Mouse (Mus musculus) forebrain, embryonic 10.5 days (tissue): ENCODE measurements around the gene Vmn1r76. TPM values are rescaled to one million over a fixed set of nuclear protein-coding genes. Genes with fewer than 3 reads are reported as not detected.

Experiments used
- DNase-seq: peaks from one replicate; pipeline ENCODE4 v3.0.0-alpha.2; 2017; ENCODE audit warnings: low spot score; ENCODE audit errors: extremely low spot score
- H3K27ac ChIP-seq: fragments of 300-500 bp; sonication (generic); 2 replicates; pipeline ENCODE4 v1.5.1; 2016; ENCODE audit warnings: mild to moderate bottlenecking
- H3K27me3 ChIP-seq: fragments of 300-500 bp; sonication (generic); 2 replicates; pipeline ENCODE4 v1.6.1; 2016; ENCODE audit warnings: mild to moderate bottlenecking; ENCODE audit not compliant: poor library complexity, severe bottlenecking
- H3K36me3 ChIP-seq: fragments of 300-500 bp; sonication (generic); replicated peaks from 2 replicates; pipeline ENCODE4 v1.6.1; 2016; ENCODE audit warnings: mild to moderate bottlenecking, moderate library complexity
- H3K4me1 ChIP-seq: fragments of 300-500 bp; sonication (generic); 2 replicates; pipeline ENCODE4 v1.6.1; 2016
- H3K4me3 ChIP-seq: fragments of 300-500 bp; sonication (generic); 2 replicates; pipeline ENCODE4 v1.5.1; 2016; ENCODE audit warnings: mild to moderate bottlenecking, moderate library complexity
- H3K9me3 ChIP-seq: fragments of 300-500 bp; sonication (generic); 2 replicates; pipeline ENCODE4 v1.6.1; 2016; ENCODE audit warnings: mild to moderate bottlenecking, moderate library complexity
- whole genome bisulfite sequencing: fragments of 180-500 bp; shearing (Covaris S2); methylation state at CpG from one replicate; pipeline ENCODE4 v1.1.7; 2016; 5-methylcytosine and 5-hydroxymethylcytosine counted together
- polyA plus RNA-seq: library from polyadenylated mRNA; unstranded; fragments of >200 nt; fragmentation: Nextera tagmentation; extraction: Ambion mirVana; gene quantifications from 2 replicates; pipeline ENCODE4 v1.2.1, GENCODE M21; 2016

The Vmn1r76 gene
- polyA plus RNA-seq, result not detected in 2 replicates

- DNase-seq, result no peak
- Histone ChIP-seq H3K4me1 (no peaks in the 10 kb centered on the region), H3K9me3 (peaks cover 37% of the 10 kb centered on the region), H3K27ac (no peak within 1 kb of the TSS), H3K36me3 (no peaks in the 10 kb centered on the region), H3K27me3 (no peaks in the 10 kb centered on the region), H3K4me3 (no peak within 1 kb of the TSS)
Measured at GRCm38 (mm10) chr7:11938113-11938512, at the start of gene Vmn1r76. TSS of gene Vmn1r76 (minus strand) at chr7:11938213.

- Histone ChIP-seq H3K36me3 (no peaks in the 10 kb centered on the region), H3K27ac (no peak overlapping the region), H3K4me3 (no peak overlapping the region), H3K4me1 (no peaks in the 10 kb centered on the region), H3K27me3 (no peaks in the 10 kb centered on the region), H3K9me3 (peaks cover 29% of the 10 kb centered on the region)
- DNase-seq, result no peak
Measured at GRCm38 (mm10) chr7:11972611-11973010, 34.6 kb upstream of the Vmn1r76 start.

- Histone ChIP-seq H3K27ac (no peak overlapping the region), H3K4me3 (no peak overlapping the region), H3K27me3 (no peaks in the 10 kb centered on the region), H3K36me3 (no peaks in the 10 kb centered on the region), H3K4me1 (no peaks in the 10 kb centered on the region), H3K9me3 (peaks cover 64% of the 10 kb centered on the region)
- 78% methylated on average over 3 of the region's 3 CpGs for WGBS
- no peak for DNase-seq
Measured at GRCm38 (mm10) chr7:11947991-11948390, 10.0 kb upstream of the Vmn1r76 start.

DNA sequence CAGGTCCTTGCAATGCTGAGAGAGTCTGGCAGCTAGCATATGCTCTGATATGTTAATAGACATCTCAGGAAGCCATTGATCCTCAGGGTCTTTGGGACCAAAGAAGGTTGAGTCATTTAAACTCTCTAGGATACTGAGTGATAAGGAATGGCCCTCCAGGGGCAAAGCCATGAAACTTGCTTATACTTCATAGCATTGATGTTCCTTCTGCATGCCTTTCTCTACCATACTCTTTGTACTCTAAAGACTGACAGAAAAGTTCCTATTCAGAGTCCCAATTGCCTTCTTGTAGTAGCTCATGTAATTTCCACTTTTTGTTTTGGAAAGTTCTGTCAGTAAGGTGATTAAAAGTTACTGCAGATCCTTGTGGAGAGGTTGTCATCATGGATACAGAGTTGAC lies 63.7 kb downstream of the Vmn1r76 start, which contains the start of gene Vmn1r75:
Vmn1r75 (plus strand) TSS at position 301 of the 400 bp plus-strand sequence.
- no peak within 1 kb of the TSS for H3K27ac ChIP-seq
- no peaks in the 10 kb centered on the region for H3K27me3 ChIP-seq
- no peak within 1 kb of the TSS for H3K4me3 ChIP-seq
- peaks cover 16% of the 10 kb centered on the region for H3K9me3 ChIP-seq
- no peaks in the 10 kb centered on the region for H3K4me1 ChIP-seq
- DNase-seq, result no peak
- H3K36me3 ChIP-seq, result no peaks in the 10 kb centered on the region

Other genes starting within 250 kb of the Vmn1r76 start
- not detected in 2 replicates for gene Vmn1r73, start 207.9 kb downstream of the Vmn1r76 start, polyA plus RNA-seq
- gene Vmn1r74, start 104.2 kb downstream of the Vmn1r76 start, polyA plus RNA-seq, result not detected in 2 replicates
- gene Vmn1r75, start 63.6 kb downstream of the Vmn1r76 start, polyA plus RNA-seq, result not detected in 2 replicates
- gene Vmn1r77, start 98.5 kb upstream of the Vmn1r76 start, polyA plus RNA-seq, result not detected in 2 replicates
- gene Vmn1r78, start 212.0 kb upstream of the Vmn1r76 start, polyA plus RNA-seq, result not detected in 2 replicates
- gene Vmn1r79, start 233.1 kb upstream of the Vmn1r76 start, polyA plus RNA-seq, result not detected in 2 replicates